In the genomic region with DNA sequence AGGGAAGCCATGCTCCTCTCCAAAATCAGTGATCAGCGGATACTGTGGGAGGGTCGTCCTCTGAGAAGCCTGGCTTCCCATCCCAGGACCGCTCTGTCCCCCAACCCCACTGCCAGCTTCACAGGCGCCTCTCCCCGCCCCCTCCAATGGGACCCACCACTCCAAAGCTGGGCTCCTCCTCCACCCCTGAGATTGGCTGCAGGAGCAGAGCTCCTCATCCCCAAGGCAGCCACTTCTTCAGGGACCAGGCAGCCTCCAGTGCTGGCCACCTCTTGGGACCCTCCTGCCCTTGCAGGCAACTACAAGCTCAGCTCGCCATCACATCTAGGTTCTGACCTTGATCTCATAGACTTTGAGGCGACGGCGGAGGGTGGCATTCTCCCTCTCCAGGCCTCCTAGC, we compare ENCODE assay signal across 8 mouse cellular contexts. TPM values are rescaled to one million over a fixed set of nuclear protein-coding genes. Genes with fewer than 3 reads are reported as not detected.
DNase-seq lines count a peak whose midpoint lies in the region; ATAC-seq lines count a peak whose summit lies in the region.

No protein-coding gene starts in this region.

- H3K9me3 ChIP-seq in kidney, embryonic 14.5 days (ENCODE audit: control insufficient read depth, low read length): no peaks in the 10 kb centered on the region
- no peaks in the 10 kb centered on the region for H3K9me3 ChIP-seq in embryonic facial prominence, embryonic 12.5 days
- no peaks in the 10 kb centered on the region for H3K9me3 ChIP-seq in hindbrain, embryonic 16.5 days (ENCODE audit: control insufficient read depth, low read length)
- H3K9me3 ChIP-seq in midbrain, embryonic 13.5 days: no peaks in the 10 kb centered on the region

- H3K27ac ChIP-seq in kidney, embryonic 14.5 days (ENCODE audit: low read depth, low read length): peak overlapping the region; percentile 88; the same call in 1 of the 2 replicates
- 0 out of 2 replicates have a peak overlapping the region, but pooled peaks have one; percentile 92 for H3K27ac ChIP-seq in embryonic facial prominence, embryonic 12.5 days
- H3K27ac ChIP-seq in hindbrain, embryonic 16.5 days (ENCODE audit: low read depth, low read length): no peak overlapping the region
- no peak overlapping the region for H3K27ac ChIP-seq in midbrain, embryonic 13.5 days

- H3K4me1 ChIP-seq in kidney, embryonic 14.5 days (ENCODE audit: control insufficient read depth, insufficient read depth, low read length): peaks cover 25% of the 10 kb centered on the region
- peaks cover 49% of the 10 kb centered on the region for H3K4me1 ChIP-seq in embryonic facial prominence, embryonic 12.5 days
- peaks cover 29% of the 10 kb centered on the region for H3K4me1 ChIP-seq in hindbrain, embryonic 16.5 days (ENCODE audit: control insufficient read depth, insufficient read depth, low read depth, low read length)
- peaks cover 38% of the 10 kb centered on the region for H3K4me1 ChIP-seq in midbrain, embryonic 13.5 days (replicated peaks)

- no peak for DNase-seq in kidney, adult 11 months
- no peak for DNase-seq in cerebellum, postnatal 10 days
- no peak for DNase-seq in layer of hippocampus, postnatal 10 days (ENCODE audit: low spot score in 2 of 2)
- no peak for DNase-seq in kidney, postnatal 4 days

- peak overlapping the region; percentile 66 for H3K4me3 ChIP-seq in kidney, embryonic 14.5 days (ENCODE audit: low read length)
- H3K4me3 ChIP-seq in embryonic facial prominence, embryonic 12.5 days: peak overlapping the region; percentile 61
- peak overlapping the region; percentile 1; the same call in 1 of the 2 replicates for H3K4me3 ChIP-seq in hindbrain, embryonic 16.5 days (ENCODE audit: low read length)
- H3K4me3 ChIP-seq in midbrain, embryonic 13.5 days (replicated peaks): peak overlapping the region; percentile 75

- no peak for ATAC-seq in kidney, embryonic 14.5 days (ENCODE audit: low FRiP score, low TSS enrichment)
- no peak for ATAC-seq in embryonic facial prominence, embryonic 12.5 days (ENCODE audit: insufficient number of reproducible peaks, insufficient read depth, low FRiP score, low TSS enrichment)
- no peak for ATAC-seq in hindbrain, embryonic 16.5 days
- no peak for ATAC-seq in midbrain, embryonic 13.5 days

- peak overlapping the region; percentile 85; the same call in 1 of the 2 replicates for H3K9ac ChIP-seq in kidney, embryonic 14.5 days (ENCODE audit: low read depth, low read length)
- no peak overlapping the region for H3K9ac ChIP-seq in embryonic facial prominence, embryonic 12.5 days
- H3K9ac ChIP-seq in hindbrain, embryonic 16.5 days (ENCODE audit: low read depth, low read length): peak overlapping the region; percentile 87
- H3K9ac ChIP-seq in midbrain, embryonic 13.5 days (replicated peaks): peak overlapping the region; percentile 87; the same call in 1 of the 2 replicates

- H3K36me3 ChIP-seq in kidney, embryonic 14.5 days (ENCODE audit: control insufficient read depth, insufficient read depth, low read length): peaks cover 8% of the 10 kb centered on the region
- peaks cover 40% of the 10 kb centered on the region for H3K36me3 ChIP-seq in embryonic facial prominence, embryonic 12.5 days
- H3K36me3 ChIP-seq in hindbrain, embryonic 16.5 days (ENCODE audit: control insufficient read depth, insufficient read depth, low read length): peaks cover 8% of the 10 kb centered on the region; the same call in 1 of the 2 replicates
- H3K36me3 ChIP-seq in midbrain, embryonic 13.5 days: peaks cover 26% of the 10 kb centered on the region

- WGBS in kidney, embryonic 14.5 days: 30% methylated on average over 9 of the region's 9 CpGs
- 25% methylated on average over 9 of the region's 9 CpGs for WGBS in embryonic facial prominence, embryonic 12.5 days
- 30% methylated on average over 9 of the region's 9 CpGs for WGBS in hindbrain, embryonic 16.5 days
- WGBS in midbrain, embryonic 13.5 days: 31% methylated on average over 9 of the region's 9 CpGs

- no peaks in the 10 kb centered on the region for H3K27me3 ChIP-seq in kidney, embryonic 14.5 days (ENCODE audit: control insufficient read depth, insufficient read depth, low read length)
- peaks cover 4% of the 10 kb centered on the region; the same call in 1 of the 2 replicates for H3K27me3 ChIP-seq in embryonic facial prominence, embryonic 12.5 days
- H3K27me3 ChIP-seq in hindbrain, embryonic 16.5 days (replicated peaks; ENCODE audit: control insufficient read depth, insufficient read depth, low read length): no peaks in the 10 kb centered on the region
- H3K27me3 ChIP-seq in midbrain, embryonic 13.5 days: peaks cover 21% of the 10 kb centered on the region

- peak overlapping the region; percentile 93 for H3K4me2 ChIP-seq in kidney, embryonic 14.5 days (replicated peaks; ENCODE audit: low read depth, low read length)
- H3K4me2 ChIP-seq in embryonic facial prominence, embryonic 12.5 days (replicated peaks): peak overlapping the region; percentile 69
- H3K4me2 ChIP-seq in hindbrain, embryonic 16.5 days (ENCODE audit: low read length): peak overlapping the region; percentile 84
- H3K4me2 ChIP-seq in midbrain, embryonic 13.5 days (replicated peaks): peak overlapping the region; percentile 83

RNA-seq across cellular contexts. Expression of gene Tbkbp1, which starts 2.3 kb away (rescaled TPM):
- polyA plus RNA-seq in kidney, embryonic 14.5 days (2014; fragmentation: Nextera tagmentation; extraction: Ambion mirVana): 6.0 and 6.8 TPM in 2 replicates
- polyA plus RNA-seq in embryonic facial prominence, embryonic 12.5 days (2016; fragmentation: Nextera tagmentation; extraction: Ambion mirVana): 9.6 and 10.4 TPM in 2 replicates
- 7.2 and 7.8 TPM in 2 replicates for polyA plus RNA-seq in hindbrain, embryonic 16.5 days (2015; fragmentation: Nextera tagmentation; extraction: Ambion mirVana)
- polyA plus RNA-seq in midbrain, embryonic 13.5 days (2015; fragmentation: Nextera tagmentation; extraction: Ambion mirVana): 5.6 and 6.7 TPM in 2 replicates
- total RNA-seq in layer of hippocampus, postnatal 10 days (2021): 10 to 100 TPM; 54.4 to 60.4 TPM

RNA-seq across cellular contexts. Expression of gene Tbx21, which starts 33.9 kb away (rescaled TPM):
- 0.07 TPM in 1 of 2 replicates, not detected in the other for polyA plus RNA-seq in kidney, embryonic 14.5 days (2014; fragmentation: Nextera tagmentation; extraction: Ambion mirVana)
- 0.14 and 0.20 TPM in 2 replicates for polyA plus RNA-seq in embryonic facial prominence, embryonic 12.5 days (2016; fragmentation: Nextera tagmentation; extraction: Ambion mirVana)
- polyA plus RNA-seq in hindbrain, embryonic 16.5 days (2015; fragmentation: Nextera tagmentation; extraction: Ambion mirVana): 0.15 and 0.22 TPM in 2 replicates
- 0.08 and 0.16 TPM in 2 replicates for polyA plus RNA-seq in midbrain, embryonic 13.5 days (2015; fragmentation: Nextera tagmentation; extraction: Ambion mirVana)
- total RNA-seq in layer of hippocampus, postnatal 10 days (2021): under 1 TPM; 0.18 TPM

RNA-seq across cellular contexts. Expression of gene Kpnb1, which starts 38.7 kb away (rescaled TPM):
- polyA plus RNA-seq in kidney, embryonic 14.5 days (2014; fragmentation: Nextera tagmentation; extraction: Ambion mirVana): 60.0 and 84.3 TPM in 2 replicates
- polyA plus RNA-seq in embryonic facial prominence, embryonic 12.5 days (2016; fragmentation: Nextera tagmentation; extraction: Ambion mirVana): 65.5 and 65.8 TPM in 2 replicates
- 29.7 and 31.4 TPM in 2 replicates for polyA plus RNA-seq in hindbrain, embryonic 16.5 days (2015; fragmentation: Nextera tagmentation; extraction: Ambion mirVana)
- 43.0 and 47.3 TPM in 2 replicates for polyA plus RNA-seq in midbrain, embryonic 13.5 days (2015; fragmentation: Nextera tagmentation; extraction: Ambion mirVana)
- total RNA-seq in layer of hippocampus, postnatal 10 days (2021): 100 to 1,000 TPM; 125 to 136 TPM

Comparison
In these comparisons a context has a peak if more than half of its experiments do, and no peak if none do; other contexts are left out.
1. H3K27ac ChIP-seq: peak in kidney, embryonic 14.5 days (single experiment) and embryonic facial prominence, embryonic 12.5 days (single experiment); none in hindbrain, embryonic 16.5 days (single experiment) and midbrain, embryonic 13.5 days (single experiment).
2. H3K4me3 ChIP-seq: peak in every context shown above with its lines; median percentile 75 in midbrain, embryonic 13.5 days; 66 in kidney, embryonic 14.5 days; 61 in embryonic facial prominence, embryonic 12.5 days; 1 in hindbrain, embryonic 16.5 days.
3. Peak in every context shown above with its lines, with median percentiles within 50 percentile points of each other: H3K4me2 ChIP-seq.